Mouse (Mus musculus): ENCODE results near the gene Adamts12. TPM values are rescaled to one million over a fixed set of nuclear protein-coding genes. Genes with fewer than 3 reads are reported as not detected.

Adamts12 gene
- total RNA-seq, 4 experiments from 2014 or later = 0.61 to 1.4 (median 1.1) TPM

GRCm38 (mm10) chr15:11075726-11076361 lies 11.3 kb downstream of the Adamts12 start:
- no peak for DNase-seq (ENCODE audit: low spot score in 2 of 2)

GRCm38 (mm10) chr15:11082961-11083569 lies 18.5 kb downstream of the Adamts12 start:
- DNase-seq (ENCODE audit: low spot score in 2 of 2) = no peak

- no peak for DNase-seq (ENCODE audit: low spot score in 2 of 2)
Observed at GRCm38 (mm10) chr15:11083678-11084077, 19.1 kb downstream of the Adamts12 start.

- DNase-seq (ENCODE audit: low spot score in 2 of 2) = no peak
Observed at GRCm38 (mm10) chr15:11084241-11084992, 19.8 kb downstream of the Adamts12 start.

GRCm38 (mm10) chr15:11084993-11085365 lies 20.4 kb downstream of the Adamts12 start:
- DNase-seq (ENCODE audit: low spot score in 2 of 2) = no peak

GRCm38 (mm10) chr15:11089494-11089893 lies 24.9 kb downstream of the Adamts12 start:
- DNase-seq (ENCODE audit: low spot score in 2 of 2) = no peak

GRCm38 (mm10) chr15:11095566-11095965 lies 31.0 kb downstream of the Adamts12 start:
- no peak for DNase-seq (ENCODE audit: low spot score in 2 of 2)

- no peak for DNase-seq (ENCODE audit: low spot score in 2 of 2)
Observed at GRCm38 (mm10) chr15:11097967-11098702, 33.5 kb downstream of the Adamts12 start.

GRCm38 (mm10) chr15:11098940-11099339 lies 34.4 kb downstream of the Adamts12 start:
- DNase-seq (ENCODE audit: low spot score in 2 of 2) = no peak

GRCm38 (mm10) chr15:11100917-11101316 lies 36.3 kb downstream of the Adamts12 start:
- no peak for DNase-seq (ENCODE audit: low spot score in 2 of 2)

- no peak for DNase-seq (ENCODE audit: low spot score in 2 of 2)
Observed at GRCm38 (mm10) chr15:11105101-11105500, 40.5 kb downstream of the Adamts12 start.

- no peak for DNase-seq (ENCODE audit: low spot score in 2 of 2)
Observed at GRCm38 (mm10) chr15:11107376-11107775, 42.8 kb downstream of the Adamts12 start.

GRCm38 (mm10) chr15:11114631-11115197 lies 50.1 kb downstream of the Adamts12 start:
- no peak for DNase-seq (ENCODE audit: low spot score in 2 of 2)

- DNase-seq (ENCODE audit: low spot score in 2 of 2) = peak; percentile 53 to 66
Observed at GRCm38 (mm10) chr15:11116303-11116702, 51.7 kb downstream of the Adamts12 start.

- no peak for DNase-seq (ENCODE audit: low spot score in 2 of 2)
Observed at GRCm38 (mm10) chr15:11116853-11117252, 52.3 kb downstream of the Adamts12 start.

GRCm38 (mm10) chr15:11118371-11118770 lies 53.8 kb downstream of the Adamts12 start:
- no peak for DNase-seq (ENCODE audit: low spot score in 2 of 2)

GRCm38 (mm10) chr15:11121721-11122120 lies 57.1 kb downstream of the Adamts12 start:
- DNase-seq (ENCODE audit: low spot score in 2 of 2) = no peak

- DNase-seq (ENCODE audit: low spot score in 2 of 2) = no peak
Observed at GRCm38 (mm10) chr15:11125361-11125760, 60.8 kb downstream of the Adamts12 start.

- DNase-seq (ENCODE audit: low spot score in 2 of 2) = peak in 1 of 2 experiments; percentile 19
Observed at GRCm38 (mm10) chr15:11128457-11128856, 63.9 kb downstream of the Adamts12 start.

GRCm38 (mm10) chr15:11132586-11133558 lies 68.3 kb downstream of the Adamts12 start:
- no peak for DNase-seq (ENCODE audit: low spot score in 2 of 2)

Measured in gastrocnemius, adult 8-10 months (tissue).